8 mouse cellular contexts compared by ENCODE assay signal in genomic region chr11:103953896-103954292, GRCm38 (mm10). TPM values are rescaled to one million over a fixed set of nuclear protein-coding genes. Genes with fewer than 3 reads are reported as not detected.
DNase-seq lines count a peak whose midpoint lies in the region; ATAC-seq lines count a peak whose summit lies in the region.

Gene Nsf (minus strand): TSS chr11:103954056.

- intact Hi-C loops in gastrocnemius, postnatal 14 days (cut with DNase I; ENCODE audit: low total_unique reads) = no loop called here
- intact Hi-C loops in left cerebral cortex, postnatal 14 days (cut with DNase I) = no loop called here

- ATAC-seq in inflammation-experienced regulatory T-cells, adult 6 months = peak; percentile 79
- ATAC-seq in megakaryocyte-erythroid progenitor cell, adult 5-6 weeks (replicated peaks; ENCODE audit: low FRiP score, low TSS enrichment, poor library complexity, severe bottlenecking) = peak; percentile 71

- DNase-seq in adrenal gland, adult 8-10 months = peak; percentile 78
- DNase-seq in embryo, embryonic 10.5 days (ENCODE audit: low spot score) = peak; percentile 92
- peak; percentile 85 for DNase-seq in gastrocnemius, postnatal 14 days
- peak; percentile 83 for DNase-seq in left cerebral cortex, postnatal 14 days (ENCODE audit: low spot score in 2 of 2)
- peak; percentile 73 to 74 for DNase-seq in right cerebral cortex, postnatal 36 days (ENCODE audit: low spot score in 2 of 2)
- DNase-seq in yolk sac, embryonic 10.5 days (ENCODE audit: low spot score) = peak; percentile 81

RNA-seq across cellular contexts. Expression of gene Nsf, which starts in this region (rescaled TPM):
- total RNA-seq in adrenal gland, adult 8-10 months (2022) = 100 to 1,000 TPM; 155 to 272 (median 192) TPM
- 10 to 100 TPM; 14.7 to 15.6 TPM for total RNA-seq in gastrocnemius, postnatal 14 days (2021)
- 10 to 100 TPM; 52.2 to 85.6 (median 76.6) TPM for polyA plus RNA-seq in inflammation-experienced regulatory T-cells, adult 6 months (2017; shearing (Covaris generic))
- 100 to 1,000 TPM; 815 to 848 TPM for total RNA-seq in left cerebral cortex, postnatal 14 days (2021)
- total RNA-seq in megakaryocyte-erythroid progenitor cell, adult 5-6 weeks (2014; fragmentation: Nextera tagmentation) = 44.6 and 58.6 TPM in 2 replicates
- total RNA-seq in megakaryocyte-erythroid progenitor cell, adult 5-6 weeks (2017) = 39.2 and 42.7 TPM in 2 replicates

Comparison
In these comparisons a context has a peak if more than half of its experiments do, and no peak if none do; other contexts are left out.
1. Peak in every context shown above with its lines: DNase-seq and ATAC-seq.